Mouse (Mus musculus): Measurements from ENCODE around the gene Eif3c. TPM values are rescaled to one million over a fixed set of nuclear protein-coding genes. Genes with fewer than 3 reads are reported as not detected.

Gene Eif3c
- polyA plus RNA-seq, 1 experiment from 2014 or later = 187 TPM

GRCm38 (mm10) chr7:126595890-126596289 lies 29.7 kb upstream of the Eif3c start:
- Histone ChIP-seq H3K4me3 (ENCODE audit: low read length) (no peak overlapping the region), H3K36me3 (ENCODE audit: control insufficient read depth, insufficient read depth, low read length) (no peaks in the 10 kb centered on the region), H3K27ac (ENCODE audit: low read length) (no peak overlapping the region), H3K4me2 (ENCODE audit: low read depth, low read length) (no peak overlapping the region), H3K9me3 (ENCODE audit: control insufficient read depth, low read length) (no peaks in the 10 kb centered on the region), H3K4me1 (replicated peaks; ENCODE audit: control insufficient read depth, insufficient read depth, low read length) (no peaks in the 10 kb centered on the region), H3K27me3 (ENCODE audit: control insufficient read depth, insufficient read depth, low read depth, low read length) (no peaks in the 10 kb centered on the region), H3K9ac (ENCODE audit: low read length) (no peak overlapping the region)
- WGBS = 75% methylated on average over 5 of the region's 5 CpGs
- no peak for ATAC-seq (ENCODE audit: low read depth)

GRCm38 (mm10) chr7:126594862-126595561 lies 28.8 kb upstream of the Eif3c start, which contains the start of gene Il27:
TSS of gene Il27 (minus strand) at chr7:126594941.
- H3K4me3 ChIP-seq (ENCODE audit: low read length) = no peak within 1 kb of the TSS
- H3K4me1 ChIP-seq (replicated peaks; ENCODE audit: control insufficient read depth, insufficient read depth, low read length) = no peaks in the 10 kb centered on the region
- H3K27me3 ChIP-seq (ENCODE audit: control insufficient read depth, insufficient read depth, low read depth, low read length) = no peaks in the 10 kb centered on the region
- no peaks in the 10 kb centered on the region for H3K9me3 ChIP-seq (ENCODE audit: control insufficient read depth, low read length)
- WGBS = 79% methylated on average over 11 of the region's 11 CpGs
- no peak for ATAC-seq (ENCODE audit: low read depth)
- H3K27ac ChIP-seq (ENCODE audit: low read length) = no peak within 1 kb of the TSS
- no peak within 1 kb of the TSS for H3K9ac ChIP-seq (ENCODE audit: low read length)
- H3K36me3 ChIP-seq (ENCODE audit: control insufficient read depth, insufficient read depth, low read length) = no peaks in the 10 kb centered on the region
- H3K4me2 ChIP-seq (ENCODE audit: low read depth, low read length) = no peak within 1 kb of the TSS

GRCm38 (mm10) chr7:126587779-126588178 lies 21.6 kb upstream of the Eif3c start:
- ATAC-seq (ENCODE audit: low read depth) = peak; percentile 63
- no peaks in the 10 kb centered on the region for H3K36me3 ChIP-seq (ENCODE audit: control insufficient read depth, insufficient read depth, low read length)
- 8% methylated on average over 16 of the region's 16 CpGs for WGBS
- H3K27ac ChIP-seq (ENCODE audit: low read length) = no peak overlapping the region
- H3K4me2 ChIP-seq (ENCODE audit: low read depth, low read length) = peak overlapping the region; percentile 6; the same call in 1 of the 2 replicates
- H3K4me3 ChIP-seq (ENCODE audit: low read length) = no peak overlapping the region
- peaks cover 3% of the 10 kb centered on the region for H3K4me1 ChIP-seq (replicated peaks; ENCODE audit: control insufficient read depth, insufficient read depth, low read length)
- peak overlapping the region; percentile 39; the same call in 1 of the 2 replicates for H3K9ac ChIP-seq (ENCODE audit: low read length)
- no peaks in the 10 kb centered on the region for H3K27me3 ChIP-seq (ENCODE audit: control insufficient read depth, insufficient read depth, low read depth, low read length)
- H3K9me3 ChIP-seq (ENCODE audit: control insufficient read depth, low read length) = no peaks in the 10 kb centered on the region

- Histone ChIP-seq H3K9me3 (ENCODE audit: control insufficient read depth, low read length) (no peaks in the 10 kb centered on the region), H3K4me3 (ENCODE audit: low read length) (no peak overlapping the region), H3K36me3 (ENCODE audit: control insufficient read depth, insufficient read depth, low read length) (no peaks in the 10 kb centered on the region), H3K4me2 (ENCODE audit: low read depth, low read length) (no peak overlapping the region), H3K27me3 (ENCODE audit: control insufficient read depth, insufficient read depth, low read depth, low read length) (no peaks in the 10 kb centered on the region), H3K9ac (ENCODE audit: low read length) (peak overlapping the region; percentile 16; the same call in 1 of the 2 replicates), H3K27ac (ENCODE audit: low read length) (no peak overlapping the region), H3K4me1 (replicated peaks; ENCODE audit: control insufficient read depth, insufficient read depth, low read length) (peaks cover 6% of the 10 kb centered on the region)
- ATAC-seq (ENCODE audit: low read depth) = no peak
- WGBS = 25% methylated on average over 8 of the region's 8 CpGs
Measured at GRCm38 (mm10) chr7:126586839-126587238, 20.6 kb upstream of the Eif3c start.

GRCm38 (mm10) chr7:126585717-126586116 lies 19.5 kb upstream of the Eif3c start, which contains the start of gene Cln3:
TSS of gene Cln3 (minus strand) at chr7:126585817.
- no peak within 1 kb of the TSS for H3K4me2 ChIP-seq (ENCODE audit: low read depth, low read length)
- no peak within 1 kb of the TSS for H3K27ac ChIP-seq (ENCODE audit: low read length)
- no peaks in the 10 kb centered on the region for H3K36me3 ChIP-seq (ENCODE audit: control insufficient read depth, insufficient read depth, low read length)
- peak within 1 kb of the TSS; percentile 16; the same call in 1 of the 2 replicates for H3K9ac ChIP-seq (ENCODE audit: low read length)
- ATAC-seq (ENCODE audit: low read depth) = no peak
- WGBS = 65% methylated on average over 6 of the region's 6 CpGs
- no peaks in the 10 kb centered on the region for H3K9me3 ChIP-seq (ENCODE audit: control insufficient read depth, low read length)
- no peaks in the 10 kb centered on the region for H3K27me3 ChIP-seq (ENCODE audit: control insufficient read depth, insufficient read depth, low read depth, low read length)
- peaks cover 6% of the 10 kb centered on the region for H3K4me1 ChIP-seq (replicated peaks; ENCODE audit: control insufficient read depth, insufficient read depth, low read length)
- no peak within 1 kb of the TSS for H3K4me3 ChIP-seq (ENCODE audit: low read length)

- peak within 1 kb of the TSS; percentile 88 for H3K4me2 ChIP-seq (ENCODE audit: low read depth, low read length)
- H3K27me3 ChIP-seq (ENCODE audit: control insufficient read depth, insufficient read depth, low read depth, low read length) = no peaks in the 10 kb centered on the region
- peaks cover 6% of the 10 kb centered on the region for H3K4me1 ChIP-seq (replicated peaks; ENCODE audit: control insufficient read depth, insufficient read depth, low read length)
- no peaks in the 10 kb centered on the region for H3K36me3 ChIP-seq (ENCODE audit: control insufficient read depth, insufficient read depth, low read length)
- no peaks in the 10 kb centered on the region for H3K9me3 ChIP-seq (ENCODE audit: control insufficient read depth, low read length)
- no peak for ATAC-seq (ENCODE audit: low read depth)
- peak within 1 kb of the TSS; percentile 53 for H3K4me3 ChIP-seq (ENCODE audit: low read length)
- 75% methylated on average over 8 of the region's 8 CpGs for WGBS
- H3K27ac ChIP-seq (ENCODE audit: low read length) = no peak within 1 kb of the TSS
- no peak within 1 kb of the TSS for H3K9ac ChIP-seq (ENCODE audit: low read length)
Measured at GRCm38 (mm10) chr7:126584506-126584977, 18.3 kb upstream of the Eif3c start, which contains the start of gene Apobr. TSS of gene Apobr (plus strand) at chr7:126584942.

- ATAC-seq (ENCODE audit: low read depth) = no peak
- H3K4me2 ChIP-seq (ENCODE audit: low read depth, low read length) = peak overlapping the region; percentile 88
- WGBS = 43% methylated on average over 6 of the region's 6 CpGs
- H3K36me3 ChIP-seq (ENCODE audit: control insufficient read depth, insufficient read depth, low read length) = no peaks in the 10 kb centered on the region
- H3K9ac ChIP-seq (ENCODE audit: low read length) = peak overlapping the region; percentile 68
- H3K9me3 ChIP-seq (ENCODE audit: control insufficient read depth, low read length) = no peaks in the 10 kb centered on the region
- H3K4me1 ChIP-seq (replicated peaks; ENCODE audit: control insufficient read depth, insufficient read depth, low read length) = peaks cover 6% of the 10 kb centered on the region
- peak overlapping the region; percentile 70 for H3K27ac ChIP-seq (ENCODE audit: low read length)
- H3K4me3 ChIP-seq (ENCODE audit: low read length) = peak overlapping the region; percentile 53
- no peaks in the 10 kb centered on the region for H3K27me3 ChIP-seq (ENCODE audit: control insufficient read depth, insufficient read depth, low read depth, low read length)
Measured at GRCm38 (mm10) chr7:126583761-126584160, 17.6 kb upstream of the Eif3c start.

- H3K36me3 ChIP-seq (ENCODE audit: control insufficient read depth, insufficient read depth, low read length) = no peaks in the 10 kb centered on the region
- WGBS = under 1% methylated on average over 22 of the region's 22 CpGs
- peak overlapping the region; percentile 70 for H3K27ac ChIP-seq (ENCODE audit: low read length)
- H3K4me2 ChIP-seq (ENCODE audit: low read depth, low read length) = peak overlapping the region; percentile 88
- peak; percentile 86 for ATAC-seq (ENCODE audit: low read depth)
- no peaks in the 10 kb centered on the region for H3K27me3 ChIP-seq (ENCODE audit: control insufficient read depth, insufficient read depth, low read depth, low read length)
- peaks cover 6% of the 10 kb centered on the region for H3K4me1 ChIP-seq (replicated peaks; ENCODE audit: control insufficient read depth, insufficient read depth, low read length)
- H3K4me3 ChIP-seq (ENCODE audit: low read length) = peak overlapping the region; percentile 53
- H3K9me3 ChIP-seq (ENCODE audit: control insufficient read depth, low read length) = no peaks in the 10 kb centered on the region
- H3K9ac ChIP-seq (ENCODE audit: low read length) = peak overlapping the region; percentile 68
Measured at GRCm38 (mm10) chr7:126583251-126583709, 17.1 kb upstream of the Eif3c start.

GRCm38 (mm10) chr7:126582759-126583158 lies 16.5 kb upstream of the Eif3c start:
- Histone ChIP-seq H3K27me3 (ENCODE audit: control insufficient read depth, insufficient read depth, low read depth, low read length) (no peaks in the 10 kb centered on the region), H3K4me3 (ENCODE audit: low read length) (peak overlapping the region; percentile 53), H3K9me3 (ENCODE audit: control insufficient read depth, low read length) (no peaks in the 10 kb centered on the region), H3K4me1 (replicated peaks; ENCODE audit: control insufficient read depth, insufficient read depth, low read length) (peaks cover 6% of the 10 kb centered on the region), H3K4me2 (ENCODE audit: low read depth, low read length) (peak overlapping the region; percentile 88), H3K27ac (ENCODE audit: low read length) (peak overlapping the region; percentile 70; the same call in 1 of the 2 replicates), H3K36me3 (ENCODE audit: control insufficient read depth, insufficient read depth, low read length) (no peaks in the 10 kb centered on the region), H3K9ac (ENCODE audit: low read length) (peak overlapping the region; percentile 68)
- peak; percentile 46; the same call in 1 of the 2 replicates for ATAC-seq (ENCODE audit: low read depth)
- 1% methylated on average over 20 of the region's 20 CpGs for WGBS

Data from lung, embryonic 16.5 days (tissue).